Mouse (Mus musculus) urinary bladder, postnatal 4 days (tissue): ENCODE data around the gene Wnt3a.
"Not testable (repeated sequence)": the region's sequence is repeated elsewhere in the genome, so short reads cannot be mapped to it uniquely, and the experiment has no call there.

Source experiments
- DNase-seq, 2 experiments: peaks; one replicate each; pipeline ENCODE4 v3.0.0; 2021 to 2022; ENCODE audit warnings: low spot score in 2 of 2

Gene Wnt3a

DNA sequence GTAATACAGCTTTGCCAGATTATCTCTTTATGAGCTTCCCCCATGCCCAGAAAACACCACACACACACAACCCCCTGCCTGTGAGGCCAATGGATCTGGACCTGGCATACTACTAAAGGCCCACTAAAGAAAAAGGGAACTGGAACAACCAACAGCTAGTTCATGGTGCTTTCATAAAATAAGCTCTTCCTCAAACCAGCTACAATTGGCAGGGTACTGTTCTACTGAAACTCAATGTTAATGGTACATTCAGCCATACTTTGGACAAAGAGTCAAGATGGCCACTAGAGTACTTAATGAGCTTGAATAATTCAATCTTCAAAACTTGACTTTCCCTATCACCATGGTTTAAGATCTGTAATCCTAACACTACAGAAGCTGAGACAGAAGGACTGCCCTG, 68.9 kb downstream of the Wnt3a start:
- no peak for DNase-seq

DNA sequence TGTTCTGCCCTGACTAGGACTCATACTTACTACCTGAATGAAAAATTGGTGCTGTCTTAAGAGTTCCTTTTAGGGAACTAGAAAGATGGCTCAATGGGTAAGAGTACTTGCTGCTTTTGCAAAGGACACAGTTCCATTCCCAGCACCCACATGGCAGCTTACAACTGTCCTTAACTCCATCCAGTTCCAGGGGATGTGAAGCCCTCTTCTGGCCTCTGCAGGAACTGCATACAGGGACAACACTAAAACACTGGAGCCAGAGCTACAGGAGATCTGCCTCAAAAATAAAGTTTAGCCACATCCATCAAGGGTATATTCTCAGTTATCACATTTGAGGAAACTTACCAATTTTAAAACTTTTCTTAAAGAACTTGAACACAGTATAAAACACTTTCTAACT, 71.5 kb downstream of the Wnt3a start:
- no peak for DNase-seq

GRCm38 (mm10) chr11:59218389-59218998, 72.1 kb downstream of the Wnt3a start:
- DNase-seq, result no peak

DNA sequence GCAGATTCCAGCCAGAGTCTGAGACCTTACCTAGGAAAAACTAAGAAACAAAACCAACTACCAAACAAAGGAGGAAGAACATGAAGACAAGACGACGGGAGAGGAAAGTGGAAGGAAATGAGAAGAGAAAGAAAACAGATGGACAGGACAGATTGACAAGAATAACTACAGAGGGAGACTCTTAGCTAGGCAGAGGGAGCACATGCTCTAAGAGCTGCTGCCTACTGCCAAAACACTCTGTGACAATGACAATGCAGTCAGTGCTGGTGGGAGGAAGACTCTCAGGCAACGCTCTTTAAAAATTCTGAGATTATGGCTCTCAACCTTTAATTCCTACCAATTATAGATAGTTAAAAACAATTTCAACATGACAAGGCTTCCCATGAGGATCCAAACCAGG, 73.6 kb downstream of the Wnt3a start:
- no peak for DNase-seq

DNA sequence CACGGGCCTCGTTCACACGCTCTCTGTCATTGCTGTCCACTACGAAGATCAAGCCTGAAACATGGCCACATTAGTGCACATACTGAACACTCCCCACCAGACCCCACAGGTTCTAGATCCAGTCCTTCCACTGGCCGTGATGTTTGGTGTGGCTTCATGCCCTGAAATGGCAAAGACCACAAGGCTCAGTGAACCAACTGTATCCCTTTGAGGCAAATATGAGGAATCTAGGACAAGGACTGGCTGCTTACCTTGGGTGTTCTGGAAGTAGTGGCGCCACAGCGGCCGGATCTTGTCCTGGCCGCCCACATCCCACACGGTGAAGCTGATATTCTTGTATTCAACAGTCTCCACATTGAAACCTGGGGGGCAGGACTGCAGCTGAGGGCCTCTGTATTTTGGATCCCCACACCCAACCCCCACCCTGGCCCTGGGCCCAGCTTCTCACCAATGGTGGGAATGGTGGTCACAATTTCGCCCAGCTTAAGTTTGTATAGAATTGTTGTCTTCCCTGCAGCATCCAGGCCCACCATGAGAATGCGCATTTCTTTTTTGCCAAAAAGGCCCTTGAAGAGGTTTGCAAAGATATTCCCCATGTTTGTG, 77.6 kb downstream of the Wnt3a start:
- DNase-seq, result no peak

GRCm38 (mm10) chr11:59212320-59212719, 78.2 kb downstream of the Wnt3a start:
- not testable (repeated sequence) for DNase-seq

GRCm38 (mm10) chr11:59211561-59211960, 79.0 kb downstream of the Wnt3a start:
- DNase-seq, result not testable (repeated sequence)

- DNase-seq, result no peak
Measured at GRCm38 (mm10) chr11:59210020-59210419, 80.5 kb downstream of the Wnt3a start.

- peak in 1 of 2 experiments; percentile 59 for DNase-seq
Measured at GRCm38 (mm10) chr11:59209580-59209979, 81.0 kb downstream of the Wnt3a start.

GRCm38 (mm10) chr11:59209003-59209441, 81.5 kb downstream of the Wnt3a start:
- DNase-seq, result peak; percentile 62 to 70

- DNase-seq, result peak; percentile 91
Measured at GRCm38 (mm10) chr11:59208153-59208831, 82.3 kb downstream of the Wnt3a start, which contains the start of gene 2310033P09Rik. 2310033P09Rik (plus strand) TSS chr11:59208321.

DNA sequence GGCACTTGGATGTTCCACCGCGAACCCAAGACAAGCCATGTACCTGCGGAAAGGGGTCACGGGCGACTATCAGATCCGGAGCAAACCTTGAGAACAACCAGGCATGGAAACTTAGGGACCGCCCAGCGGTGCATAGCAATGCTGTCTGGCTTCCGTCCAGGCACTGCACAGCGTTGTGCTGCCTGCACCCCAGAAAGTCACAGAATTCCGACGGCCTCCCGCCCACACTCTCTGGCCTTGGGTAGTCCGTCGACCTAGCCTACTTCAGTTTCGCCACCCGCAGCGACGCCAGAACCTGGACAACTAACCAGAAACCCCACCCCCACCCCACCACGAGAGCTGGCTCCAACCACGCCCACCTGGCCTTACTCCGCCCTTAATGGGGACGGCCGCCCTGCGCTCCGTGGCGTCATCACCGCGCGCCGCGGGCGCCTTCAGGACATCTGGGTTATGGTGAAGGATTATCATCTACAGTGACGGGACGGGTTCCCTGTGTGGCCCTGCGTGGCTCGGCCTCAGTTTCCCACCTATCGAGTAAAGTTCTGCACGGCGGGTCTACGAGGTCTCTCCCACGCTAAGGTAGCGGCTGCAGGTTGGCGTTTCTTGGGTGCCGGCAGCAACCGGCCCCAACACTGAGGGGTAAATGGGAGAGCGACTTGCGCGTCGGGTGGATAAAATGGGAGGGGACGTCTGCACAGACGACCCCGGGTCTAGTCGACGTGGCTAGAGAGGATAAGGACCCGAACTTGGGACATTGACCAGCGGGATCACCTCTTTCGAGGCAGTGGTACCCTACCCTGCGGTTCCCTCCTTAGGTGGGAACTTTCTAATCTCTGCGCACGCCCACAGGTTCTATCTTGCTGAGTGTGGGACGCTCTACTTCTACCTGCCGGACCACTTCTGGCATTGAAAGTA, 88.2 kb downstream of the Wnt3a start, which contains the start of gene Mrpl55:
Gene Mrpl55, plus strand, starts transcription at position 406 of the 915 bp plus-strand sequence.
- DNase-seq, result peak; percentile 90 to 96

DNA sequence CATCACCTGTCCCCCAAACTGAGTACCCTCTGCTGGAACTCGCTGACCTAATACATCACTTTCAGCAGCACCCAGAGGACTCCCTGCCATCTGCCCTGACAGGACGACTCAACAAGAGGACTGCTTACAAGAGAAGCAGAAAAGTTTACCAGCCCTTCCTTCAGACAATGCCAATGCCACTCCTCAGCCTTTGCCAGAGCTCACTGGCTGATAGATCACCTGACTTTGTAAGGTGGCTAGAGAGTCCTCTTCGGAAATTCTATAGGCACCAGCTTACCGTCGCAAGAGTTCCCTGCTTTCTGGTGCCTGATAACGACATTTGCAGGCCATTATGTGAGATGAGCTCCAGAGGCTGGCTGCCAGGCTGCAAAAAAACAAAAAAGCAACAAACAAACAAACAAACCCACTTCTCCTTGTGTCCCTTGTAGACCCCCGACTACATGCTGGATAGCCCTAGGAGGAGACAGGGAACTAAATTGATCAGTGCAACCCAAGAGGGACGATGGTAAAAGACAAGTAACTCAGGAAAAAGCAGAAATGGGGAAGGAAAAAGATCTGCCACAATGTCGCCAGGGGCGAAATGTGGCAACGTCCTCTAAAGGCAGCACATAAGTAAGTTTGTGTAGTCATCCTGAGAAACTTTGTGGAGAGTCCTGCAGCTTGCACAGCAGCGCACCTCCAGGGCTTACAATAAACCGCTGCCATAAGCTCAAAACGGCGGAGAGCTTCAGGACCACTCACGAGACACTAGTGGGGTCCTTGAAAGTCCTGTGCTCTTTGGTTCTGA, 89.1 kb downstream of the Wnt3a start:
- no peak for DNase-seq
